In the genomic region with DNA sequence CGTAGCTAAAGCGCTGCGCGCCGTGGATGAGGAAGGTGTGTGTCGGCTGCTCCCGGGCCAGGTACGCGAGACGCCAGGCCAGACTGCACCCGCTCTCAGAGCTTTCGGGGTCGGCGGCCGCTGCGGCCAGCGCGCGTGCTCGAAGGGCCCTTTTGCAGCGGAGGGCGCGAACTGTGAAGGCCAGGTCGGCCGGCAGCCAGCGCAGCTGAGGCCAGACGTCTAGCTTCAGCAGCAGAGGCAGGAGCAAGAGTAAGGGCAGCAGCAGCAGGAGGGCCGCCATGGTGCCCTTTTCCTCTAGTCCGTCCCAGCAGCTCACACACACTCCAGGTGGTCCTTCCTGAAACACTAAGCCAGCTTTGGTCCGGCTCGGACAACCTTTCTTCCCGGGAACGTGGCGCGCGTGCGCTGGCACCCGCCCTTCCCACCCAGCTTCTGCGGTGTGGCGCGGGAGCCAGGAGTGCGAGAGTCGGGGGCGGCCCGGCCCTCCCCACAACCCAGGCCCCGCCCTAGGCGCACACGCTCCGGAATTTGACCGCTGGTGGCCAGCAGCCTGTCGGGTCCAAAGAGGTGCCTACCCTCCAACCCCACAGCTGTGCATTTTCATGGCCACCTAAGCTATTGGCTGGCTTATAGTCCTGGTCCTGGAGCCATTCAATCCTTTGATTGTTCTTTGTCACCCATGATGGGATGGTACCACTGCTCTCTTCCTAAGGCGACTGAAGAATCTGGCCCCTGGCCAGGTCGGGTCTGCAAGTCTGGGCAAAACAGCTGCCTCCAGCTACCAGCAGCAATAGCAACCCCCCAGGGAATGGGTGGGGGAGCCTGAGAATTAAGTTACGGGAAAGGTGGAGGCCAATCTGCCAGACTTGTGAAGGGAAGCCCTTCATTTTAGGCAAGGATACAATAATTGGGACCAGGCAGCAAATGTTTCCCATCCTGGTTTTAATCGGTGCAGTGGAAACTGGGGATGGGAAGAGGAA, we compare ENCODE assay signal across 8 mouse cellular contexts. TPM values are rescaled to one million over a fixed set of nuclear protein-coding genes. Genes with fewer than 3 reads are reported as not detected.
DNase-seq lines count a peak whose midpoint lies in the region; ATAC-seq lines count a peak whose summit lies in the region.

A gene (minus strand): TSS at position 428 of the 980 bp plus-strand sequence.

- H3K4me3 ChIP-seq in hindbrain, embryonic 15.5 days: peak within 1 kb of the TSS; percentile 58
- H3K4me3 ChIP-seq in limb, embryonic 13.5 days: peak within 1 kb of the TSS; percentile 77
- peak within 1 kb of the TSS; percentile 64 for H3K4me3 ChIP-seq in midbrain, embryonic 15.5 days

- ATAC-seq in hindbrain, embryonic 15.5 days (ENCODE audit: low FRiP score, low read depth): peak; percentile 76
- ATAC-seq in limb, embryonic 13.5 days (ENCODE audit: low FRiP score, low read depth): peak; percentile 78
- ATAC-seq in midbrain, embryonic 15.5 days (replicated peaks): peak; percentile 76

- peaks cover 36% of the 10 kb centered on the region for H3K4me1 ChIP-seq in hindbrain, embryonic 15.5 days (replicated peaks)
- H3K4me1 ChIP-seq in limb, embryonic 13.5 days: peaks cover 41% of the 10 kb centered on the region
- H3K4me1 ChIP-seq in midbrain, embryonic 15.5 days: peaks cover 33% of the 10 kb centered on the region

- DNase-seq in frontal cortex, postnatal 10 days (ENCODE audit: low spot score in 2 of 2): peak; percentile 37 to 39
- DNase-seq in frontal cortex, postnatal 25 days (ENCODE audit: low spot score in 2 of 2): no peak
- peak; percentile 30 for DNase-seq in cerebellum, adult 8-10 months
- DNase-seq in gastrocnemius, adult 18-20 months (ENCODE audit: low spot score): peak; percentile 42
- peak; percentile 26 for DNase-seq in urinary bladder, postnatal 25 days (ENCODE audit: low spot score)

- H3K9me3 ChIP-seq in hindbrain, embryonic 15.5 days: no peaks in the 10 kb centered on the region
- H3K9me3 ChIP-seq in limb, embryonic 13.5 days: no peaks in the 10 kb centered on the region
- no peaks in the 10 kb centered on the region for H3K9me3 ChIP-seq in midbrain, embryonic 15.5 days

- no peaks in the 10 kb centered on the region for H3K27me3 ChIP-seq in hindbrain, embryonic 15.5 days
- H3K27me3 ChIP-seq in limb, embryonic 13.5 days: no peaks in the 10 kb centered on the region
- H3K27me3 ChIP-seq in midbrain, embryonic 15.5 days (replicated peaks): no peaks in the 10 kb centered on the region

- peak within 1 kb of the TSS; percentile 82 for H3K9ac ChIP-seq in hindbrain, embryonic 15.5 days
- H3K9ac ChIP-seq in limb, embryonic 13.5 days: peak within 1 kb of the TSS; percentile 89
- H3K9ac ChIP-seq in midbrain, embryonic 15.5 days: peak within 1 kb of the TSS; percentile 94

- H3K36me3 ChIP-seq in hindbrain, embryonic 15.5 days: peaks cover 44% of the 10 kb centered on the region
- H3K36me3 ChIP-seq in limb, embryonic 13.5 days: peaks cover 61% of the 10 kb centered on the region
- peaks cover 21% of the 10 kb centered on the region for H3K36me3 ChIP-seq in midbrain, embryonic 15.5 days (replicated peaks)

- H3K27ac ChIP-seq in hindbrain, embryonic 15.5 days (replicated peaks): peak within 1 kb of the TSS; percentile 95
- H3K27ac ChIP-seq in limb, embryonic 13.5 days: peak within 1 kb of the TSS; percentile 98
- H3K27ac ChIP-seq in midbrain, embryonic 15.5 days: peak within 1 kb of the TSS; percentile 94

- H3K4me2 ChIP-seq in hindbrain, embryonic 15.5 days: peak within 1 kb of the TSS; percentile 73
- peak within 1 kb of the TSS; percentile 90 for H3K4me2 ChIP-seq in limb, embryonic 13.5 days (replicated peaks)
- peak within 1 kb of the TSS; percentile 90 for H3K4me2 ChIP-seq in midbrain, embryonic 15.5 days

- WGBS in hindbrain, embryonic 15.5 days: under 1% methylated on average over 52 of the region's 55 CpGs
- WGBS in limb, embryonic 13.5 days: under 1% methylated on average over 55 of the region's 55 CpGs
- WGBS in midbrain, embryonic 15.5 days: 1% methylated on average over 55 of the region's 55 CpGs

RNA-seq across cellular contexts. Expression of the gene that starts here (rescaled TPM):
- total RNA-seq in gastrocnemius, adult 18-20 months (2021): 1 to 10 TPM; 1.0 to 1.1 TPM
- polyA plus RNA-seq in hindbrain, embryonic 15.5 days (2015; fragmentation: Nextera tagmentation; extraction: Ambion mirVana): 31.4 and 34.1 TPM in 2 replicates
- 38.7 and 38.8 TPM in 2 replicates for polyA plus RNA-seq in limb, embryonic 13.5 days (2015; fragmentation: Nextera tagmentation; extraction: Ambion mirVana)
- 35.1 and 38.6 TPM in 2 replicates for polyA plus RNA-seq in midbrain, embryonic 15.5 days (2015; fragmentation: Nextera tagmentation; extraction: Ambion mirVana)

Comparison
In these comparisons a context has a peak if more than half of its experiments do, and no peak if none do; other contexts are left out.
1. DNase-seq: peak in frontal cortex, postnatal 10 days (2 of 2), cerebellum, adult 8-10 months (single experiment), gastrocnemius, adult 18-20 months (single experiment) and urinary bladder, postnatal 25 days (single experiment); none in frontal cortex, postnatal 25 days (0 of 2).
2. Peak in every context shown above with its lines, with median percentiles within 50 percentile points of each other: ATAC-seq, H3K27ac ChIP-seq, H3K4me2 ChIP-seq, H3K4me3 ChIP-seq and H3K9ac ChIP-seq.